Mouse (Mus musculus) layer of hippocampus, adult 18-20 months (tissue): ENCODE data around the gene Gcnt1. TPM values are rescaled to one million over a fixed set of nuclear protein-coding genes. Genes with fewer than 3 reads are reported as not detected.
A peak's percentile ranks its signal among the peaks of the same experiment; 100 is the strongest.

Source experiments
- DNase-seq, 2 experiments: peaks; one replicate each; pipeline ENCODE4 v3.0.0; 2022; ENCODE audit warnings: low spot score in 2 of 2
- total RNA-seq, 2 experiments: library from RNA; stranded (reverse); gene quantifications; 2 replicates each; pipeline ENCODE4 v1.2.3; 2021

Gene Gcnt1
- total RNA-seq, 2 experiments from 2014 or later: 3.1 to 3.5 TPM

- DNase-seq: no peak
Observed at GRCm38 (mm10) chr19:17327881-17328404, 44.7 kb downstream of the Gcnt1 start.

GRCm38 (mm10) chr19:17323689-17324241 is 48.9 kb downstream of the Gcnt1 start:
- no peak for DNase-seq

GRCm38 (mm10) chr19:17323006-17323688 is 49.5 kb downstream of the Gcnt1 start:
- DNase-seq: no peak

GRCm38 (mm10) chr19:17319770-17320169 is 52.9 kb downstream of the Gcnt1 start:
- no peak for DNase-seq

GRCm38 (mm10) chr19:17318733-17319132 is 53.9 kb downstream of the Gcnt1 start:
- no peak for DNase-seq

GRCm38 (mm10) chr19:17316311-17317003 is 56.2 kb downstream of the Gcnt1 start:
- no peak for DNase-seq

GRCm38 (mm10) chr19:17314451-17314850 is 58.2 kb downstream of the Gcnt1 start:
- DNase-seq: no peak

GRCm38 (mm10) chr19:17313766-17314165 is 58.9 kb downstream of the Gcnt1 start:
- no peak for DNase-seq

GRCm38 (mm10) chr19:17312671-17313180 is 59.9 kb downstream of the Gcnt1 start:
- DNase-seq: no peak

GRCm38 (mm10) chr19:17311501-17311900 is 61.1 kb downstream of the Gcnt1 start:
- no peak for DNase-seq

- DNase-seq: no peak
Observed at GRCm38 (mm10) chr19:17311031-17311430, 61.6 kb downstream of the Gcnt1 start.

- DNase-seq: no peak
Observed at GRCm38 (mm10) chr19:17296081-17296480, 76.6 kb downstream of the Gcnt1 start.

- no peak for DNase-seq
Observed at GRCm38 (mm10) chr19:17295211-17295766, 77.4 kb downstream of the Gcnt1 start.

- DNase-seq: no peak
Observed at GRCm38 (mm10) chr19:17294136-17294535, 78.5 kb downstream of the Gcnt1 start.

GRCm38 (mm10) chr19:17289526-17289925 is 83.1 kb downstream of the Gcnt1 start:
- DNase-seq: no peak

GRCm38 (mm10) chr19:17286004-17286403 is 86.6 kb downstream of the Gcnt1 start:
- peak in 1 of 2 experiments; percentile 16 for DNase-seq

GRCm38 (mm10) chr19:17283317-17283716 is 89.3 kb downstream of the Gcnt1 start:
- no peak for DNase-seq

- DNase-seq: no peak
Observed at GRCm38 (mm10) chr19:17278381-17279051, 94.1 kb downstream of the Gcnt1 start.
